Mouse (Mus musculus) midbrain, embryonic 15.5 days (tissue): Measurements from ENCODE around the gene Jam3. TPM values are rescaled to one million over a fixed set of nuclear protein-coding genes. Genes with fewer than 3 reads are reported as not detected.

ENCODE experiments used
- ATAC-seq: fragments of 200-750 bp; cut with Nextera tagmentation; replicated peaks from 2 replicates; pipeline ENCODE4 v1.8.0; 2017; ENCODE audit warnings: moderate TSS enrichment
- H3K27ac ChIP-seq: fragments of 300-500 bp; sonication (generic); 2 replicates; pipeline ENCODE4 v1.5.1; 2015; ENCODE audit warnings: mild to moderate bottlenecking, inconsistent platforms
- H3K27me3 ChIP-seq: fragments of 300-500 bp; sonication (generic); replicated peaks from 2 replicates; pipeline ENCODE4 v1.6.1; 2015; ENCODE audit warnings: inconsistent platforms
- H3K36me3 ChIP-seq: fragments of 300-500 bp; sonication (generic); replicated peaks from 2 replicates; pipeline ENCODE4 v1.6.1; 2015; ENCODE audit warnings: inconsistent platforms
- H3K4me1 ChIP-seq: fragments of 300-500 bp; sonication (generic); 2 replicates; pipeline ENCODE4 v1.6.1; 2015; ENCODE audit warnings: inconsistent platforms
- H3K4me2 ChIP-seq: fragments of 300-500 bp; sonication (generic); 2 replicates; pipeline ENCODE4 v1.6.1; 2015; ENCODE audit warnings: inconsistent platforms, mild to moderate bottlenecking, moderate library complexity
- H3K4me3 ChIP-seq: fragments of 300-500 bp; sonication (generic); 2 replicates; pipeline ENCODE4 v1.5.1; 2015; ENCODE audit warnings: mild to moderate bottlenecking, inconsistent platforms
- H3K9ac ChIP-seq: fragments of 300-500 bp; sonication (generic); 2 replicates; pipeline ENCODE4 v1.6.1; 2015; ENCODE audit warnings: mild to moderate bottlenecking, inconsistent platforms
- H3K9me3 ChIP-seq: fragments of 300-500 bp; sonication (generic); 2 replicates; pipeline ENCODE4 v1.6.1; 2016; ENCODE audit warnings: inconsistent platforms
- WGBS: fragments of 180-500 bp; shearing (Covaris S2); methylation state at CpG from one replicate; pipeline ENCODE4 v1.1.7; 2015; ENCODE audit warnings: mixed read lengths; 5-methylcytosine and 5-hydroxymethylcytosine counted together
- polyA plus RNA-seq: library from polyadenylated mRNA; unstranded; fragments of >200 nt; fragmentation: Nextera tagmentation; extraction: Ambion mirVana; gene quantifications from 2 replicates; pipeline ENCODE4 v1.2.1, GENCODE M21; 2015

Gene Jam3
- polyA plus RNA-seq, 1 experiment from 2014 or later = 52.2 TPM

- H3K4me1 ChIP-seq = 0 out of 2 replicates have a peak, but pooled peaks cover 9% of the 10 kb centered on the region
- 84% methylated on average over 4 of the region's 4 CpGs for WGBS
- no peak overlapping the region for H3K27ac ChIP-seq
- H3K36me3 ChIP-seq = peaks cover 6% of the 10 kb centered on the region
- no peak overlapping the region for H3K4me2 ChIP-seq
- no peak for ATAC-seq
- no peaks in the 10 kb centered on the region for H3K27me3 ChIP-seq
- H3K9ac ChIP-seq = no peak overlapping the region
- H3K4me3 ChIP-seq = no peak overlapping the region
- H3K9me3 ChIP-seq = no peaks in the 10 kb centered on the region
These were observed 46.8 kb downstream of the Jam3 start for GRCm38 (mm10) chr9:27108451-27108850.

GRCm38 (mm10) chr9:27106081-27106480 lies 49.1 kb downstream of the Jam3 start:
- 23% methylated on average over 1 of the region's 1 CpGs for WGBS
- no peaks in the 10 kb centered on the region for H3K9me3 ChIP-seq
- ATAC-seq = peak; percentile 57

GRCm38 (mm10) chr9:27101466-27101865 lies 53.8 kb downstream of the Jam3 start:
- peaks cover 31% of the 10 kb centered on the region for H3K36me3 ChIP-seq
- H3K27ac ChIP-seq = no peak overlapping the region
- H3K4me1 ChIP-seq = no peaks in the 10 kb centered on the region
- H3K9ac ChIP-seq = no peak overlapping the region
- 96% methylated on average over 6 of the region's 6 CpGs for WGBS
- no peaks in the 10 kb centered on the region for H3K9me3 ChIP-seq
- H3K27me3 ChIP-seq = no peaks in the 10 kb centered on the region
- no peak for ATAC-seq
- no peak overlapping the region for H3K4me2 ChIP-seq
- H3K4me3 ChIP-seq = no peak overlapping the region

More at GRCm38 (mm10) chr9:27106081-27106480, 49.1 kb downstream of the Jam3 start:
- H3K4me1 ChIP-seq = 0 out of 2 replicates have a peak, but pooled peaks cover 9% of the 10 kb centered on the region
- no peak overlapping the region for H3K27ac ChIP-seq
- H3K4me2 ChIP-seq = no peak overlapping the region
- no peak overlapping the region for H3K9ac ChIP-seq
- H3K36me3 ChIP-seq = peaks cover 15% of the 10 kb centered on the region
- H3K27me3 ChIP-seq = no peaks in the 10 kb centered on the region
- no peak overlapping the region for H3K4me3 ChIP-seq

GRCm38 (mm10) chr9:27099474-27099873 lies 55.7 kb downstream of the Jam3 start:
- Histone ChIP-seq H3K27ac (no peak overlapping the region), H3K4me3 (no peak overlapping the region), H3K27me3 (no peaks in the 10 kb centered on the region), H3K36me3 (peaks cover 29% of the 10 kb centered on the region), H3K9ac (no peak overlapping the region), H3K4me1 (no peaks in the 10 kb centered on the region), H3K4me2 (no peak overlapping the region), H3K9me3 (no peaks in the 10 kb centered on the region)
- no peak for ATAC-seq
- 86% methylated on average over 4 of the region's 4 CpGs for WGBS

GRCm38 (mm10) chr9:27098557-27098956 lies 56.7 kb downstream of the Jam3 start:
- H3K4me2 ChIP-seq = no peak overlapping the region
- no peak overlapping the region for H3K27ac ChIP-seq
- no peaks in the 10 kb centered on the region for H3K9me3 ChIP-seq
- peaks cover 30% of the 10 kb centered on the region for H3K36me3 ChIP-seq
- no peaks in the 10 kb centered on the region for H3K4me1 ChIP-seq
- H3K9ac ChIP-seq = no peak overlapping the region
- 78% methylated on average over 8 of the region's 8 CpGs for WGBS
- no peaks in the 10 kb centered on the region for H3K27me3 ChIP-seq
- no peak for ATAC-seq
- no peak overlapping the region for H3K4me3 ChIP-seq

- no peak overlapping the region for H3K4me2 ChIP-seq
- H3K4me1 ChIP-seq = no peaks in the 10 kb centered on the region
- H3K9me3 ChIP-seq = no peaks in the 10 kb centered on the region
- H3K9ac ChIP-seq = no peak overlapping the region
- peak overlapping the region; percentile 38; the same call in 1 of the 2 replicates for H3K27ac ChIP-seq
- H3K36me3 ChIP-seq = peaks cover 30% of the 10 kb centered on the region
- ATAC-seq = no peak
- 34% methylated on average over 4 of the region's 4 CpGs for WGBS
- no peaks in the 10 kb centered on the region for H3K27me3 ChIP-seq
- no peak overlapping the region for H3K4me3 ChIP-seq
These were observed 57.1 kb downstream of the Jam3 start for GRCm38 (mm10) chr9:27098092-27098491.

GRCm38 (mm10) chr9:27092916-27093315 lies 62.3 kb downstream of the Jam3 start:
- H3K27ac ChIP-seq = no peak overlapping the region
- H3K4me2 ChIP-seq = no peak overlapping the region
- H3K9ac ChIP-seq = no peak overlapping the region
- H3K36me3 ChIP-seq = peaks cover 31% of the 10 kb centered on the region
- 88% methylated on average over 6 of the region's 6 CpGs for WGBS
- ATAC-seq = no peak
- H3K4me3 ChIP-seq = no peak overlapping the region
- H3K4me1 ChIP-seq = no peaks in the 10 kb centered on the region
- no peaks in the 10 kb centered on the region for H3K27me3 ChIP-seq
- H3K9me3 ChIP-seq = no peaks in the 10 kb centered on the region

GRCm38 (mm10) chr9:27090801-27091775 lies 64.1 kb downstream of the Jam3 start:
- no peak overlapping the region for H3K4me3 ChIP-seq
- H3K36me3 ChIP-seq = peaks cover 30% of the 10 kb centered on the region
- H3K27ac ChIP-seq = no peak overlapping the region
- 87% methylated on average over 13 of the region's 13 CpGs for WGBS
- no peak overlapping the region for H3K4me2 ChIP-seq
- no peaks in the 10 kb centered on the region for H3K27me3 ChIP-seq
- H3K9ac ChIP-seq = no peak overlapping the region
- ATAC-seq = no peak
- no peaks in the 10 kb centered on the region for H3K9me3 ChIP-seq
- no peaks in the 10 kb centered on the region for H3K4me1 ChIP-seq

GRCm38 (mm10) chr9:27090134-27090533 lies 65.1 kb downstream of the Jam3 start:
- H3K9me3 ChIP-seq = no peaks in the 10 kb centered on the region
- ATAC-seq = no peak
- H3K4me3 ChIP-seq = no peak overlapping the region
- H3K27ac ChIP-seq = no peak overlapping the region
- no peaks in the 10 kb centered on the region for H3K27me3 ChIP-seq
- H3K4me2 ChIP-seq = no peak overlapping the region
- H3K9ac ChIP-seq = no peak overlapping the region
- no peaks in the 10 kb centered on the region for H3K4me1 ChIP-seq
- peaks cover 34% of the 10 kb centered on the region for H3K36me3 ChIP-seq
- 74% methylated on average over 1 of the region's 1 CpGs for WGBS

- Histone ChIP-seq H3K27me3 (no peaks in the 10 kb centered on the region), H3K9me3 (no peaks in the 10 kb centered on the region), H3K4me3 (no peak overlapping the region), H3K27ac (no peak overlapping the region), H3K4me1 (no peaks in the 10 kb centered on the region), H3K36me3 (peaks cover 40% of the 10 kb centered on the region), H3K9ac (no peak overlapping the region), H3K4me2 (no peak overlapping the region)
- WGBS = 90% methylated on average over 3 of the region's 3 CpGs
- no peak for ATAC-seq
These were observed 67.8 kb downstream of the Jam3 start for GRCm38 (mm10) chr9:27087402-27087801.

- Histone ChIP-seq H3K27ac (no peak overlapping the region), H3K4me1 (no peaks in the 10 kb centered on the region), H3K9me3 (no peaks in the 10 kb centered on the region), H3K4me3 (no peak overlapping the region), H3K36me3 (peaks cover 36% of the 10 kb centered on the region), H3K27me3 (no peaks in the 10 kb centered on the region), H3K4me2 (no peak overlapping the region), H3K9ac (no peak overlapping the region)
- 93% methylated on average over 5 of the region's 5 CpGs for WGBS
- ATAC-seq = no peak
These were observed 69.0 kb downstream of the Jam3 start for GRCm38 (mm10) chr9:27086256-27086655.

GRCm38 (mm10) chr9:27075812-27076211 lies 79.4 kb downstream of the Jam3 start:
- ATAC-seq = no peak
- Histone ChIP-seq H3K9me3 (no peaks in the 10 kb centered on the region), H3K4me2 (no peak overlapping the region), H3K4me3 (no peak overlapping the region), H3K27ac (no peak overlapping the region), H3K9ac (no peak overlapping the region), H3K36me3 (peaks cover 21% of the 10 kb centered on the region), H3K27me3 (no peaks in the 10 kb centered on the region), H3K4me1 (no peaks in the 10 kb centered on the region)

- Histone ChIP-seq H3K4me3 (no peak overlapping the region), H3K4me2 (no peak overlapping the region), H3K27ac (no peak overlapping the region), H3K27me3 (no peaks in the 10 kb centered on the region), H3K36me3 (peaks cover 32% of the 10 kb centered on the region), H3K9me3 (no peaks in the 10 kb centered on the region), H3K9ac (no peak overlapping the region), H3K4me1 (no peaks in the 10 kb centered on the region)
- 84% methylated on average over 1 of the region's 1 CpGs for WGBS
- no peak for ATAC-seq
These were observed 80.5 kb downstream of the Jam3 start for GRCm38 (mm10) chr9:27074677-27075076.
